Mouse (Mus musculus) liver, embryonic 16.5 days (tissue): Measurements from ENCODE around the gene Hoxa2. TPM values are rescaled to one million over a fixed set of nuclear protein-coding genes. Genes with fewer than 3 reads are reported as not detected.

Experiments used
- polyA plus RNA-seq: library from polyadenylated mRNA; unstranded; fragments of >200 nt; fragmentation: Nextera tagmentation; extraction: Ambion mirVana; gene quantifications from 2 replicates; pipeline ENCODE4 v1.2.1, GENCODE M21; 2015

The Hoxa2 gene
- polyA plus RNA-seq, 1 experiment from 2014 or later, result 0.44 TPM

Other genes starting within 250 kb of the Hoxa2 start
- 16.1 and 17.9 TPM in 2 replicates for gene Skap2, start 152.3 kb downstream of the Hoxa2 start, polyA plus RNA-seq
- 0.20 TPM in 2 replicates for gene Hoxa1, start 6.5 kb downstream of the Hoxa2 start, polyA plus RNA-seq
- gene 5730596B20Rik, start 12.7 kb upstream of the Hoxa2 start, polyA plus RNA-seq, result 0.04 and 0.05 TPM in 2 replicates
- gene Hoxa4, start 26.9 kb upstream of the Hoxa2 start, polyA plus RNA-seq, result 0.07 and 0.13 TPM in 2 replicates
- gene Hoxa5, start 39.8 kb upstream of the Hoxa2 start, polyA plus RNA-seq, result 0.26 and 0.68 TPM in 2 replicates
- not detected in 2 replicates for gene Hoxa6, start 43.9 kb upstream of the Hoxa2 start, polyA plus RNA-seq
- 0.14 and 0.27 TPM in 2 replicates for gene Hoxa3, start 48.5 kb upstream of the Hoxa2 start, polyA plus RNA-seq
- not detected in 2 replicates for gene Gm28308, start 48.5 kb upstream of the Hoxa2 start, polyA plus RNA-seq
- gene Hoxa7, start 57.0 kb upstream of the Hoxa2 start, polyA plus RNA-seq, result 0.26 and 0.34 TPM in 2 replicates
- gene Hoxa9, start 66.3 kb upstream of the Hoxa2 start, polyA plus RNA-seq, result 0.13 and 0.36 TPM in 2 replicates
- 0.05 and 0.09 TPM in 2 replicates for gene Hoxa10, start 76.0 kb upstream of the Hoxa2 start, polyA plus RNA-seq
- gene Hoxa11, start 81.0 kb upstream of the Hoxa2 start, polyA plus RNA-seq, result not detected in 2 replicates
- not detected in 2 replicates for gene Hoxa13, start 96.0 kb upstream of the Hoxa2 start, polyA plus RNA-seq
- gene Evx1, start 148.7 kb upstream of the Hoxa2 start, polyA plus RNA-seq, result not detected in 2 replicates